Mouse (Mus musculus): ENCODE results near the gene Klf4. TPM values are rescaled to one million over a fixed set of nuclear protein-coding genes. Genes with fewer than 3 reads are reported as not detected.

The Klf4 gene
- polyA plus RNA-seq, 1 experiment: 4.2 TPM

DNA sequence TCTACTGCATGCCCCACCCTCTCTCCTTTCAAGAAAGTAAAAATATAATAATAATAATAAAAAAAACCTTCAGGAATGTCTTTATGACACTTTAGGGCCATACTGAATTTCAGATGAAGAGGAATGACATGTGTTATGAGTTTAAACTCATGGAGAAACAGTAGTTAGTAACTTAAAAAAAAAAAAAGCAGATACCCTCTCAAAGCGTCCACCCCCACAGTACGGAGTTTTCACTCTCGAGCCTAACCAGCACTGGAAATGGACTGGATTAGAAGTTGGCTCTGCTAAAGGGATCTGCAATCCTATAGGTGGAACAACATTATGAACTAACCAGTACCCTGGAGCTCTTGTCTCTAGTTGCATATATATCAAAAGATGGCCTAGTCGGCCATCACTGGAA lies 3.9 kb downstream of the Klf4 start:
- no peak overlapping the region for H3K27ac ChIP-seq (ENCODE audit: insufficient read depth, low read length)
- no peak for TF ChIP-seq POLR2A (IDR thresholded peaks at IDR 0.05; ENCODE audit: extremely low read depth, insufficient read depth, low read length)
- no peak for TF ChIP-seq CTCF (IDR thresholded peaks at IDR 0.05; ENCODE audit: extremely low read depth, insufficient read depth, low read length)
- H3K4me3 ChIP-seq (ENCODE audit: insufficient read depth, low read length): no peak overlapping the region
- no peaks in the 10 kb centered on the region for H3K4me1 ChIP-seq (ENCODE audit: control insufficient read depth, insufficient read depth, low read length)

DNA sequence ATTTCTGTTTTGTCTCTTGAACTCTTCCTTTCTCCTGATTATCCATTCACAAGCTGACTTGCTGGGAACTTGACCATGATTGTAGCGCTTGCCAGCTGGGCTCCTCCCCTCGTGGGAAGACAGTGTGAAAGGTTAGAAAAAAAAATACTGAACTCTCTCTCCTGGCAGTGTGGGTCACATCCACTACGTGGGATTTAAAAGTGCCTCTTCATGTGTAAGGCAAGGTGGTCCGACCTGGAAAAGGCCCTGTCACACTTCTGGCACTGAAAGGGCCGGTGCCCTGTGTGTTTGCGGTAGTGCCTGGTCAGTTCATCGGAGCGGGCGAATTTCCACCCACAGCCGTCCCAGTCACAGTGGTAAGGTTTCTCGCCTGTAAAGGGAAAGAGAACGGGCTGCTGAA lies 4.3 kb downstream of the Klf4 start:
- H3K27ac ChIP-seq (ENCODE audit: insufficient read depth, low read length): no peak overlapping the region
- no peaks in the 10 kb centered on the region for H3K4me1 ChIP-seq (ENCODE audit: control insufficient read depth, insufficient read depth, low read length)
- TF ChIP-seq CTCF (IDR thresholded peaks at IDR 0.05; ENCODE audit: extremely low read depth, insufficient read depth, low read length): no peak
- H3K4me3 ChIP-seq (ENCODE audit: insufficient read depth, low read length): no peak overlapping the region

DNA sequence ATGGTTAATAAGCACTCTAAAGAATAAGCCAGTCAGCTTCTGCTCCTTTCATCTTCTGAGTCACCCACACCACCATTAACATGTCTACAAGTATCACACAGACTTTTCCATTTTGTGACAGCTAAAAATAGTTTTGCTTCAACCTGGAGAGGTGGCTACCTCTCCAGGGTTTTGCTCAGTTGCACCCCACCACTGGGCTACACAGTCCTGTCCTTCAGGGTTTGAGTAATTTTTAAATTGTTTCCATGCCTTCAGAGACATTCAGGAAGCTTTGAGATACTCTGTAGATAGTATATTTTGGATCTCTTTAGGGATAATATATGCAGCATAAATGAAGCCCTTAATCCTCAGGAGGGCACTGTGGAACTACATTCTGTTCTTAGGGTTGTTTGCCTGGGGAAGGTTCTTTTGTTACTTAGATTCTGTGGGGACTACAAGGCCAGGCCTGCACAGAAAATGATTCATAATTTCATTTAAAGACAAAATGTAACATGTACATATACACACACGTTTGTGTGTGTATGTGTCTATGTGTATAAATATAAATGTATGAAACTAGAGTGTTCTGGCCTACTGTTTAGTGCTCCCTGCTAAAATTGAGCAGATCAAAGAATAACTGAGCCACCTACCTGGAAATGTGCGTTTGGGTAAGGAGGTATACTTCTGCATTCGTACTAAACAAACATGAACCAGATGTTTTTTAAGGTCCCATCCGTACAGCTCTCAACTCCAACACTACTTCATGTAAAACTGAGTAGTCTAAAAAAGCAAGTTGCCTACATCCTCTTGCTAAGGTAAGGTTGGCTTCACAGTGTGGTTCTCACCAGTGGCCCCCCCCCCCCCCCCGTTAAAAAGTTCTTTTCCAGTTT lies 5.8 kb downstream of the Klf4 start:
- TF ChIP-seq POLR2A (IDR thresholded peaks at IDR 0.05; ENCODE audit: extremely low read depth, insufficient read depth, low read length) (no peak), CTCF (IDR thresholded peaks at IDR 0.05; ENCODE audit: extremely low read depth, insufficient read depth, low read length) (0 out of 2 replicates have a peak, but pooled peaks have one; percentile 5)
- no peak overlapping the region for H3K27ac ChIP-seq (ENCODE audit: insufficient read depth, low read length)
- no peak overlapping the region for H3K4me3 ChIP-seq (ENCODE audit: insufficient read depth, low read length)
- no peaks in the 10 kb centered on the region for H3K4me1 ChIP-seq (ENCODE audit: control insufficient read depth, insufficient read depth, low read length)

DNA sequence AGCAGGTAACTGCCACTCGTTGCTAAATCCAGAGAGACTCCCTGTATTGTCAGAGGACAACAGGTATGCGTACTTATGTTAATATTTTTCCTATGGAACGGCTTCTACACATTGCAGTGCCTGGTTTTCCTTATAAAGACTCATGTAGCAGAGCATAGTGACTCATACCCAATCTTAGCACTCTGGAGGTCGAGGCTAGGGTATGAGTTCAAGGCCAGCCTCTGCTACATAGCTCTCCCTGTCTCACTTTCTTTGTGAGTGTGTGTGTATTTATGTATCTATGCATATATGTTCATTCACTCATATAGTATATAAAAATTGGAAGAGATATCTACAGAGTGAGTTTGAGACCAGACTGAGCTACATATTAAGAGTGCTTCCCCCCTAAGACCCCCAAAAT lies 8.3 kb downstream of the Klf4 start:
- H3K27ac ChIP-seq (ENCODE audit: insufficient read depth, low read length): no peak overlapping the region
- TF ChIP-seq POLR2A (IDR thresholded peaks at IDR 0.05; ENCODE audit: extremely low read depth, insufficient read depth, low read length) (no peak), CTCF (IDR thresholded peaks at IDR 0.05; ENCODE audit: extremely low read depth, insufficient read depth, low read length) (no peak)
- H3K4me1 ChIP-seq (ENCODE audit: control insufficient read depth, insufficient read depth, low read length): no peaks in the 10 kb centered on the region
- H3K4me3 ChIP-seq (ENCODE audit: insufficient read depth, low read length): no peak overlapping the region

DNA sequence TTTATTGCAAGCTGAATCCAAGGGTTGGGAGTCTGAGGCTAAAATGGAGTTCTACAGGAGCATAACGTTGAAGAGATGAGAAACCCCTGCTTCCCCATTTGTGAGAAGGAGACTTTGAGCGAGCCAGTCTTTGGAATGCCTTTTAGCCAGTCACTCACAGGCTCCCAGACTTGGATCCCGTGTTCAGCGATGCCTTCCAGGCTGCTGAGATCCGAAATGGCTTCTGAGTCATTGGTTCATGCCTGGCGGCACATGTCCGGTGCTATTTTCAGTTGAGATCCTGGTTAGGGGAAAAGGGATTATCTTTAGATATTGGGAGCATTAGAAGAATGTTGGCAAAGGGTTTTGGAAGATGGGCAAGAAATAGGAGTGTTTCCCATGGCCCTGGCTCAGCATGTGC lies 14.8 kb downstream of the Klf4 start:
- no peak for TF ChIP-seq POLR2A (IDR thresholded peaks at IDR 0.05; ENCODE audit: extremely low read depth, insufficient read depth, low read length)
- TF ChIP-seq CTCF (IDR thresholded peaks at IDR 0.05; ENCODE audit: extremely low read depth, insufficient read depth, low read length): no peak

DNA sequence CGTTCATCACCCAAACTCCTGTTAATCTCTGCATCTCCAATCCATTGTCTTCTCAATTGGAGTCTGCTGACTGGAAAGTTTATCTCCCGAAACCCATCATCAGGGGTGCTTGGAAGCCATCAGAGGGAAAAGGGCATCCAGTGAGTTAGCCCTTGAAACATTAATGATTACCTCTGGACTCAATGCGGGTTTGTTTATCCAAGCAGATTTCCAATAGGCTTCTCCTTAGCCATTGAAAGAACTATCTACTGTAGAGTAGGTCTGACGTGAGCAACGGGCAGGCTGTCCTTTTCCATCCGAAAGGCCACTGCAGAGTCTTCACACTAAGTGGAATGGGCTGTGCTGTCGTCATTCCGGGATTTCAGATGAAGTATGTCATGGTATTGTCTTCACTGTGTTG lies 16.2 kb downstream of the Klf4 start:
- H3K4me3 ChIP-seq (ENCODE audit: insufficient read depth, low read length): no peak overlapping the region
- TF ChIP-seq CTCF (IDR thresholded peaks at IDR 0.05; ENCODE audit: extremely low read depth, insufficient read depth, low read length): no peak
- TF ChIP-seq POLR2A (IDR thresholded peaks at IDR 0.05; ENCODE audit: extremely low read depth, insufficient read depth, low read length): no peak
- no peaks in the 10 kb centered on the region for H3K4me1 ChIP-seq (ENCODE audit: control insufficient read depth, insufficient read depth, low read length)
- no peak overlapping the region for H3K27ac ChIP-seq (ENCODE audit: insufficient read depth, low read length)

More for the DNA sequence above, 14.8 kb downstream of the Klf4 start:
- Histone ChIP-seq H3K4me1 (ENCODE audit: control insufficient read depth, insufficient read depth, low read length) (no peaks in the 10 kb centered on the region), H3K4me3 (ENCODE audit: insufficient read depth, low read length) (no peak overlapping the region), H3K27ac (ENCODE audit: insufficient read depth, low read length) (no peak overlapping the region)

DNA sequence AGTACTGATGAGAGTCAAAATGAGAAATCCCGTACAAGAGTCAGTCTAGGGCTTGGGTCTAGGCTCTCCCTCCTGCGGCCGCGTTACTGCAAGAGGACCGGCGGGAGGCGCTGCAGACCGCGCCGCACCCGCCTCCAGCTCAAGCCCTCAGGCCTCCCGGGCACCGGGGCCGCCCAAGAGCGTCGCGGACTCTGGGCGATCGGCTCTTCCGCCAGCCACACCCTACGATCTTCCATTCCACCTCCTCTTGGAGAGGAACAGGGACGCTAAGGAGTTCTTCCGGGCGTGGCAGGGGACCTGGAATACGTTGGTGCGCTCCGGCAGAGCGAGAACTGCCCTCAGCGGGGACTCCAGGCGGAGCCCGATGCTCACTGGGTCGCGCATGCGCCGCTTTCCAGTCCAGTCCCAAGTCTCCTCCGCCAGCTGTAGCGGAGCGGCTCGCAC lies 17.5 kb downstream of the Klf4 start:
- Histone ChIP-seq H3K27ac (ENCODE audit: insufficient read depth, low read length) (no peak overlapping the region), H3K4me1 (ENCODE audit: control insufficient read depth, insufficient read depth, low read length) (no peaks in the 10 kb centered on the region), H3K4me3 (ENCODE audit: insufficient read depth, low read length) (peak overlapping the region; percentile 64)
- TF ChIP-seq CTCF (IDR thresholded peaks at IDR 0.05; ENCODE audit: extremely low read depth, insufficient read depth, low read length) (peak; percentile 50), POLR2A (IDR thresholded peaks at IDR 0.05; ENCODE audit: extremely low read depth, insufficient read depth, low read length) (peak; percentile 86)

DNA sequence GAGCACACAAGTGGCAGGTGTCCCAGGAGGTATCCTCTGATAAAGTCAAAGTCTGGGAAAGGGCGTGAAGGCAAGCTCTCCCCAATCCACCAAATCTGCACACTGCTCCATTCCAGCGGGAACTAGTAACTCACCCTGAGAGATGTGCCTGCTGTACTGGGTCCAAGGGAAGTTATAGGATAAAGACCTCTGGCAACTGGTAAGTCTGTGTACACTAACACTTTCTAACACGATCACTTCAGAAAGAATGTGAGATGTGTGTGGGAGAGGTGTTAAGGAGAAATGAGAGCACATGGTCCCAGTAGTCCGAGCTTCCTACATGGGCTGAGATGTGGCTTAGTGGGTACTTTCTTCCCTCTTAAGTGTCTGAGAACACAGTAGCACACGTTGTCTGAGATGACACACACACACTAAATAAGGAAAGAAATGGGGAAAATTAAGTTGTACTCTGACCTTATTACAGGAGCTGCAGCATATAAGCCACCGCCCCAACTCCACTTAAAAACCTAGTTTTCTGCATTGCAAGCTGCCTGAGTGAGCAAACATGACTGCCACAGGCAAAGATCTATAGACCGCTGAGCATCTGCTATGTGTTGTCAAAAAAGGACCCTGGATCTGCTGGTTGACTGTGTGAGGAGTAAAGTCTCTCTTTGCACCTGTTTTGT lies 18.5 kb downstream of the Klf4 start:
- no peaks in the 10 kb centered on the region for H3K4me1 ChIP-seq (ENCODE audit: control insufficient read depth, insufficient read depth, low read length)
- H3K4me3 ChIP-seq (ENCODE audit: insufficient read depth, low read length): no peak overlapping the region
- no peak overlapping the region for H3K27ac ChIP-seq (ENCODE audit: insufficient read depth, low read length)
- TF ChIP-seq CTCF (IDR thresholded peaks at IDR 0.05; ENCODE audit: extremely low read depth, insufficient read depth, low read length): no peak
- TF ChIP-seq POLR2A (IDR thresholded peaks at IDR 0.05; ENCODE audit: extremely low read depth, insufficient read depth, low read length): no peak

DNA sequence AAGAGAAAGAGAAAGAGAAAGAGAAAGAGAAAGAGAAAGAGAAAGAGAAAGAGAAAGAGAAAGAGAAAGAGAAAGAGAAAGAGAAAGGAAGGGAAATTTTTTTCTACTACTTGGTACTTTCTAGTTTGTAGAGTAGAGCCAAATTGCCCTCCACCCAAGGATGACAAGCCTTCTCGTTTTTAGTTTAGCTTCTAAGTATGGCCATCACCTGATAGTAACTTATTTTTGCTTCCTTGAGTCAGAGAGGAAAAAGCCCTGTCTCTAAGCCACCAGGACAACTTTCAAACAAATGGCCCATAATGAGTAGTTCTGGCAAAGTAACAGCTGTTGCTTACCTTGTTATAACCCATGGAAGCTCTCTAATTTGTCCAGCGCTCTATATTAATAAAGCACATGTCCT lies 20.9 kb downstream of the Klf4 start:
- H3K4me1 ChIP-seq (ENCODE audit: control insufficient read depth, insufficient read depth, low read length): no peaks in the 10 kb centered on the region
- H3K27ac ChIP-seq (ENCODE audit: insufficient read depth, low read length): no peak overlapping the region
- TF ChIP-seq CTCF (IDR thresholded peaks at IDR 0.05; ENCODE audit: extremely low read depth, insufficient read depth, low read length): no peak
- no peak for TF ChIP-seq POLR2A (IDR thresholded peaks at IDR 0.05; ENCODE audit: extremely low read depth, insufficient read depth, low read length)
- no peak overlapping the region for H3K4me3 ChIP-seq (ENCODE audit: insufficient read depth, low read length)

DNA sequence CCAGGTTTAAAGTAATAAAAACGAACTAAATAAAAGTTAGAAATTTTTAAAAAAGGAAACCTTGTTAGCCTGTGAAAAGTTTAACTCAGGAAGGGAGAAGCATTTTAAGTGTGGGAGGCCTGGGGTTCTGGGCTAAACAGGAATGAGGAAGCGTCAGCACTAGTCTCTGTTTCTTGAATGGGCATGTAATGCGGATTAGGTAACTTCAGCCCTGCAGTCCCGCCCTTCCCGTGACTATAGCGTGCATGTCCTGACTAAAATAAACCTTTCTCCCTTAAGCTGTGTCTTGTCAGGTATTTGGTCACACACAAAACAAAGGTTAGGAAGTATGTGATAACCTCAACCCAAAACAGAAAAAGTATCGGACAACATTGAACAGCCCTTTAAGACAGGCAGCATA lies 23.6 kb downstream of the Klf4 start:
- Histone ChIP-seq H3K27ac (ENCODE audit: insufficient read depth, low read length) (no peak overlapping the region), H3K4me3 (ENCODE audit: insufficient read depth, low read length) (no peak overlapping the region), H3K4me1 (ENCODE audit: control insufficient read depth, insufficient read depth, low read length) (no peaks in the 10 kb centered on the region)
- no peak for TF ChIP-seq CTCF (IDR thresholded peaks at IDR 0.05; ENCODE audit: extremely low read depth, insufficient read depth, low read length)
- TF ChIP-seq POLR2A (IDR thresholded peaks at IDR 0.05; ENCODE audit: extremely low read depth, insufficient read depth, low read length): no peak
